Comparison of ENCODE assay signal across 8 mouse cellular contexts in the genomic region with DNA sequence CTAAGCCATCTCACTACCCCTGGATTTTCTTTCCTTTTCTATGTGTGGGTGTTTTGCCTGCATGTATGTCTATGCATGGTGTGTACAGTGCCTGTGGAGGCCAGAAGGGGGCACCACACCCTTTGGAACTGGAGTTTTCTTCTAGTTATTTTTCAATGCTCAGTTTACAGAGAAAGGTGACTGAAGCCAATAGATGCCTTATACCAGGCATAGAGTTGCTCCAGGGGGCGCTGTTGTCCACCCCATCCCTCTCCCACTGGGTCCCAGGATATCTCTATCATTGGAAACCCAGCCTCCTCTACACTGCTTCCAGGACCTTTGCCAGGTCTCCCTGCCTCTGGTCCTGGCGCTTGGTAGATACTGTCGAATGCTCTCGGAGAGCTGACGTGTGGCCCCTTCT.
DNase-seq lines count a peak whose midpoint lies in the region; ATAC-seq and TF ChIP-seq lines count a peak whose summit lies in the region.

No protein-coding gene starts in this region.

- H3K27me3 ChIP-seq in forebrain, embryonic 11.5 days (ENCODE audit: control insufficient read depth, insufficient read depth, low read length): no peaks in the 10 kb centered on the region
- no peaks in the 10 kb centered on the region for H3K27me3 ChIP-seq in lung, embryonic 14.5 days (ENCODE audit: insufficient read depth, low read length)

- no peak overlapping the region for H3K27ac ChIP-seq in forebrain, embryonic 11.5 days (ENCODE audit: low read depth, low read length)
- H3K27ac ChIP-seq in lung, embryonic 14.5 days (ENCODE audit: low read depth): no peak overlapping the region

- ATAC-seq in forebrain, embryonic 11.5 days (replicated peaks; ENCODE audit: low FRiP score): peak; percentile 46; the same call in 1 of the 2 replicates
- ATAC-seq in lung, embryonic 14.5 days (ENCODE audit: insufficient read depth): peak; percentile 35; the same call in 1 of the 2 replicates

- H3K9me3 ChIP-seq in forebrain, embryonic 11.5 days (ENCODE audit: control insufficient read depth, low read length): no peaks in the 10 kb centered on the region
- H3K9me3 ChIP-seq in lung, embryonic 14.5 days (ENCODE audit: low read depth, low read length): no peaks in the 10 kb centered on the region

- WGBS in forebrain, embryonic 11.5 days: 57% methylated on average over 5 of the region's 5 CpGs
- 48% methylated on average over 5 of the region's 5 CpGs for WGBS in lung, embryonic 14.5 days

- H3K36me3 ChIP-seq in forebrain, embryonic 11.5 days (ENCODE audit: control insufficient read depth, insufficient read depth, low read length): no peaks in the 10 kb centered on the region
- H3K36me3 ChIP-seq in lung, embryonic 14.5 days (ENCODE audit: insufficient read depth): no peaks in the 10 kb centered on the region

- no peak overlapping the region for H3K9ac ChIP-seq in forebrain, embryonic 11.5 days (ENCODE audit: low read length)
- no peak overlapping the region for H3K9ac ChIP-seq in lung, embryonic 14.5 days

- intact Hi-C loops in heart, postnatal 10 days (cut with DNase I): loop anchor here (5.0 kb wide), 2 partner anchors 99 to 539 kb away; no protein-coding TSS in a partner anchor

- peak; percentile 71 for TF ChIP-seq CTCF in lung, embryonic 14.5 days (IDR thresholded peaks at IDR 0.05; ENCODE audit: low read depth)

- no peaks in the 10 kb centered on the region for H3K4me1 ChIP-seq in forebrain, embryonic 11.5 days (replicated peaks; ENCODE audit: control insufficient read depth, insufficient read depth, low read length)
- peaks cover 11% of the 10 kb centered on the region for H3K4me1 ChIP-seq in lung, embryonic 14.5 days (ENCODE audit: insufficient read depth)

- no peak overlapping the region for H3K4me2 ChIP-seq in forebrain, embryonic 11.5 days (ENCODE audit: low read depth, low read length, severe bottlenecking)
- no peak overlapping the region for H3K4me2 ChIP-seq in lung, embryonic 14.5 days

- DNase-seq in CD8-positive naive resting alpha-beta T cell, adult 2 months (ENCODE audit: low read depth in 2 of 2, low spot score in 2 of 2): peak; percentile 1 to 12
- peak; percentile 79 to 90 for DNase-seq in adrenal gland, adult (ENCODE audit: inconsistent age in 2 of 2, low spot score in 1 of 2)
- peak; percentile 78 for DNase-seq in forebrain, embryonic 11.5 days (ENCODE audit: low spot score)
- DNase-seq in heart, postnatal 10 days: peak; percentile 75 to 80
- peak; percentile 57 to 61 for DNase-seq in kidney, postnatal 25 days
- peak; percentile 84 for DNase-seq in lung, embryonic 14.5 days
- peak; percentile 77 for DNase-seq in retina, postnatal 1 day
- peak; percentile 28 for DNase-seq in urinary bladder, postnatal 10 days (ENCODE audit: low spot score)

- no peak overlapping the region for H3K4me3 ChIP-seq in forebrain, embryonic 11.5 days (ENCODE audit: low read depth, low read length)
- H3K4me3 ChIP-seq in lung, embryonic 14.5 days (ENCODE audit: low read depth, low read length): no peak overlapping the region

Comparison
In these comparisons a context has a peak if more than half of its experiments do, and no peak if none do; other contexts are left out.
1. DNase-seq: peak in every context shown above with its lines; median percentile 84 in adrenal gland, adult; 84 in lung, embryonic 14.5 days; 78 in forebrain, embryonic 11.5 days; 78 in heart, postnatal 10 days; 77 in retina, postnatal 1 day; 59 in kidney, postnatal 25 days; 28 in urinary bladder, postnatal 10 days; 6 in CD8-positive naive resting alpha-beta T cell, adult 2 months.